In genomic region chr7:129048023-129048422, GRCm38 (mm10) we compare ENCODE assay signal across 20 mouse cellular contexts.
DNase-seq lines count a peak whose midpoint lies in the region; ATAC-seq and TF ChIP-seq lines count a peak whose summit lies in the region.
"Had no signal": no experiment of that assay in that cellular context is flagged by ENCODE, and none has a peak within 500 bp of the region (broad histone marks: within the 10 kb centered on the region; RNA-seq: fewer than 3 reads in every experiment).

No protein-coding gene starts in this region.

- peak; percentile 35 for DNase-seq in midbrain, embryonic 11.5 days (ENCODE audit: low spot score, missing footprints)
- no peak for DNase-seq in midbrain, postnatal 0 days (ENCODE audit: low spot score)
- DNase-seq in lung, postnatal 0 days (ENCODE audit: low spot score), result peak; percentile 81
- DNase-seq in layer of hippocampus, postnatal 36 days, result no peak
- no peak for DNase-seq in adipocyte (ENCODE audit: low spot score)
- DNase-seq: B cell, adult 2 months; cerebellum, adult 9-10 months; heart, postnatal 4 days; kidney, postnatal 14 days; lung, embryonic 14.5 days; thymus, postnatal 25 days had no signal

- TF ChIP-seq CTCF in intestine, postnatal 0 days (IDR thresholded peaks at IDR 0.05; ENCODE audit: low read depth), result no peak
- no peak for TF ChIP-seq CTCF in midbrain, postnatal 0 days (IDR thresholded peaks at IDR 0.05)
- TF ChIP-seq CTCF in lung, postnatal 0 days (IDR thresholded peaks at IDR 0.05), result no peak

- H3K9ac ChIP-seq in intestine, embryonic 15.5 days, result no peak overlapping the region
- H3K9ac ChIP-seq in intestine, postnatal 0 days (ENCODE audit: low read depth, low read length), result no peak overlapping the region
- no peak overlapping the region for H3K9ac ChIP-seq in midbrain, embryonic 11.5 days (ENCODE audit: low read length)
- no peak overlapping the region for H3K9ac ChIP-seq in midbrain, postnatal 0 days (replicated peaks; ENCODE audit: low read length, poor library complexity, severe bottlenecking)
- H3K9ac ChIP-seq in lung, postnatal 0 days (replicated peaks; ENCODE audit: low read depth), result no peak overlapping the region
- H3K9ac ChIP-seq: forebrain, embryonic 13.5 days; hindbrain, embryonic 14.5 days; limb, embryonic 13.5 days; liver, embryonic 12.5 days; lung, embryonic 14.5 days; midbrain, embryonic 15.5 days had no signal

- TF ChIP-seq EP300 in lung, postnatal 0 days (IDR thresholded peaks at IDR 0.05), result peak; percentile 59; the same call in 1 of the 2 replicates

- H3K36me3 ChIP-seq in intestine, embryonic 15.5 days, result no peaks in the 10 kb centered on the region
- H3K36me3 ChIP-seq in intestine, postnatal 0 days (ENCODE audit: control insufficient read depth, insufficient read depth), result no peaks in the 10 kb centered on the region
- H3K36me3 ChIP-seq in midbrain, embryonic 11.5 days (ENCODE audit: control insufficient read depth, insufficient read depth, low read length), result no peaks in the 10 kb centered on the region
- no peaks in the 10 kb centered on the region for H3K36me3 ChIP-seq in midbrain, postnatal 0 days (ENCODE audit: insufficient read depth, low read length)
- H3K36me3 ChIP-seq in lung, postnatal 0 days (ENCODE audit: insufficient read depth, low read length), result no peaks in the 10 kb centered on the region
- H3K36me3 ChIP-seq: limb, embryonic 13.5 days; liver, embryonic 12.5 days; midbrain, embryonic 15.5 days had no signal

- H3K27me3 ChIP-seq in intestine, embryonic 15.5 days (replicated peaks), result no peaks in the 10 kb centered on the region
- no peaks in the 10 kb centered on the region for H3K27me3 ChIP-seq in intestine, postnatal 0 days (replicated peaks; ENCODE audit: control insufficient read depth, insufficient read depth, low read length)
- H3K27me3 ChIP-seq in midbrain, embryonic 11.5 days (ENCODE audit: control insufficient read depth, insufficient read depth, low read length), result no peaks in the 10 kb centered on the region
- no peaks in the 10 kb centered on the region for H3K27me3 ChIP-seq in midbrain, postnatal 0 days (ENCODE audit: insufficient read depth, low read length)
- H3K27me3 ChIP-seq in lung, postnatal 0 days (replicated peaks; ENCODE audit: insufficient read depth, low read length), result no peaks in the 10 kb centered on the region
- H3K27me3 ChIP-seq: forebrain, embryonic 13.5 days; limb, embryonic 13.5 days; liver, embryonic 12.5 days; midbrain, embryonic 15.5 days had no signal

- no peaks in the 10 kb centered on the region for H3K9me3 ChIP-seq in intestine, embryonic 15.5 days
- no peaks in the 10 kb centered on the region for H3K9me3 ChIP-seq in intestine, postnatal 0 days (ENCODE audit: control insufficient read depth)
- no peaks in the 10 kb centered on the region for H3K9me3 ChIP-seq in midbrain, embryonic 11.5 days (ENCODE audit: control insufficient read depth, low read length)
- no peaks in the 10 kb centered on the region for H3K9me3 ChIP-seq in midbrain, postnatal 0 days (ENCODE audit: low read length)
- H3K9me3 ChIP-seq in lung, postnatal 0 days (ENCODE audit: low read length), result no peaks in the 10 kb centered on the region
- H3K9me3 ChIP-seq: forebrain, embryonic 13.5 days; limb, embryonic 13.5 days; liver, embryonic 12.5 days; midbrain, embryonic 15.5 days had no signal

- peak; percentile 89 for ATAC-seq in intestine, embryonic 15.5 days
- no peak for ATAC-seq in intestine, postnatal 0 days
- ATAC-seq in midbrain, embryonic 11.5 days (ENCODE audit: low FRiP score), result no peak
- no peak for ATAC-seq in midbrain, postnatal 0 days (ENCODE audit: low FRiP score)
- peak; percentile 94 for ATAC-seq in lung, postnatal 0 days
- ATAC-seq: activated CD4-positive, CD25-positive, alpha-beta regulatory T cell, adult 4 months; forebrain, embryonic 13.5 days; inflammation-experienced regulatory T-cells, adult 6 months; liver, embryonic 12.5 days; midbrain, embryonic 15.5 days had no signal

- 49% methylated on average over 5 of the region's 5 CpGs for WGBS in intestine, embryonic 15.5 days
- WGBS in intestine, postnatal 0 days, result 45% methylated on average over 5 of the region's 5 CpGs
- 76% methylated on average over 5 of the region's 5 CpGs for WGBS in midbrain, embryonic 11.5 days
- 81% methylated on average over 5 of the region's 5 CpGs for WGBS in midbrain, postnatal 0 days
- 54% methylated on average over 5 of the region's 5 CpGs for WGBS in lung, postnatal 0 days

- no peaks in the 10 kb centered on the region for H3K4me1 ChIP-seq in intestine, embryonic 15.5 days (replicated peaks)
- H3K4me1 ChIP-seq in intestine, postnatal 0 days (replicated peaks; ENCODE audit: control insufficient read depth, insufficient read depth, low read length), result no peaks in the 10 kb centered on the region
- H3K4me1 ChIP-seq in midbrain, embryonic 11.5 days (ENCODE audit: control insufficient read depth, insufficient read depth, low read length), result no peaks in the 10 kb centered on the region
- no peaks in the 10 kb centered on the region for H3K4me1 ChIP-seq in midbrain, postnatal 0 days (ENCODE audit: insufficient read depth, low read length)
- H3K4me1 ChIP-seq in lung, postnatal 0 days (ENCODE audit: insufficient read depth, low read depth, low read length), result no peaks in the 10 kb centered on the region
- H3K4me1 ChIP-seq: forebrain, embryonic 13.5 days; limb, embryonic 13.5 days; liver, embryonic 12.5 days; midbrain, embryonic 15.5 days had no signal

- H3K4me2 ChIP-seq in intestine, embryonic 15.5 days (replicated peaks), result no peak overlapping the region
- no peak overlapping the region for H3K4me2 ChIP-seq in intestine, postnatal 0 days (replicated peaks; ENCODE audit: low read depth)
- H3K4me2 ChIP-seq in midbrain, embryonic 11.5 days, result no peak overlapping the region
- no peak overlapping the region for H3K4me2 ChIP-seq in midbrain, postnatal 0 days (ENCODE audit: low read depth, low read length, poor library complexity, severe bottlenecking)
- H3K4me2 ChIP-seq in lung, postnatal 0 days (replicated peaks; ENCODE audit: low read depth, low read length), result no peak overlapping the region
- H3K4me2 ChIP-seq: forebrain, embryonic 13.5 days; hindbrain, embryonic 14.5 days; limb, embryonic 13.5 days; liver, embryonic 12.5 days; lung, embryonic 14.5 days; midbrain, embryonic 15.5 days had no signal

- no peak overlapping the region for H3K4me3 ChIP-seq in intestine, embryonic 15.5 days (replicated peaks)
- H3K4me3 ChIP-seq in intestine, postnatal 0 days (ENCODE audit: low read depth, low read length), result no peak overlapping the region
- no peak overlapping the region for H3K4me3 ChIP-seq in midbrain, embryonic 11.5 days (ENCODE audit: low read depth, low read length)
- H3K4me3 ChIP-seq in midbrain, postnatal 0 days (ENCODE audit: low read depth, low read length), result no peak overlapping the region
- H3K4me3 ChIP-seq in lung, postnatal 0 days (ENCODE audit: low read depth, low read length), result no peak overlapping the region
- H3K4me3 ChIP-seq: forebrain, embryonic 13.5 days; limb, embryonic 13.5 days; liver, embryonic 12.5 days; midbrain, embryonic 15.5 days had no signal

- H3K27ac ChIP-seq in intestine, embryonic 15.5 days, result no peak overlapping the region
- no peak overlapping the region for H3K27ac ChIP-seq in intestine, postnatal 0 days (ENCODE audit: low read depth, low read length)
- no peak overlapping the region for H3K27ac ChIP-seq in midbrain, embryonic 11.5 days (ENCODE audit: low read depth, low read length)
- no peak overlapping the region for H3K27ac ChIP-seq in midbrain, postnatal 0 days (ENCODE audit: low read depth, low read length)
- H3K27ac ChIP-seq in lung, postnatal 0 days (ENCODE audit: low read length), result no peak overlapping the region
- H3K27ac ChIP-seq: forebrain, embryonic 13.5 days; hindbrain, embryonic 14.5 days; limb, embryonic 13.5 days; liver, embryonic 12.5 days; midbrain, embryonic 15.5 days had no signal

Comparison
In these comparisons a context has a peak if more than half of its experiments do, and no peak if none do; other contexts are left out.
1. ATAC-seq: peak in intestine, embryonic 15.5 days (single experiment) and lung, postnatal 0 days (single experiment); none in intestine, postnatal 0 days (single experiment), midbrain, embryonic 11.5 days (single experiment) and midbrain, postnatal 0 days (single experiment).
2. DNase-seq: peak in midbrain, embryonic 11.5 days (single experiment) and lung, postnatal 0 days (single experiment); none in midbrain, postnatal 0 days (single experiment), layer of hippocampus, postnatal 36 days (0 of 2) and adipocyte (single experiment).